Mouse (Mus musculus) kidney, adult 2 months (tissue): Measurements from ENCODE around the gene Ip6k2.

Experiments
- CTCF ChIP-seq: fragments of 200-500 bp; conservative IDR thresholded peaks from 2 replicates; pipeline ENCODE4 v1.5.1; 2011; ENCODE audit warnings: low read depth, mild to moderate bottlenecking, control low read depth, low read length, moderate library complexity, mixed read lengths; ENCODE audit not compliant: insufficient read depth, insufficient read length
- POLR2A ChIP-seq: fragments of 200-500 bp; IDR thresholded peaks from one replicate; pipeline ENCODE4 v1.6.1; 2011; ENCODE audit warnings: low read depth, low read length, control low read depth

DNA sequence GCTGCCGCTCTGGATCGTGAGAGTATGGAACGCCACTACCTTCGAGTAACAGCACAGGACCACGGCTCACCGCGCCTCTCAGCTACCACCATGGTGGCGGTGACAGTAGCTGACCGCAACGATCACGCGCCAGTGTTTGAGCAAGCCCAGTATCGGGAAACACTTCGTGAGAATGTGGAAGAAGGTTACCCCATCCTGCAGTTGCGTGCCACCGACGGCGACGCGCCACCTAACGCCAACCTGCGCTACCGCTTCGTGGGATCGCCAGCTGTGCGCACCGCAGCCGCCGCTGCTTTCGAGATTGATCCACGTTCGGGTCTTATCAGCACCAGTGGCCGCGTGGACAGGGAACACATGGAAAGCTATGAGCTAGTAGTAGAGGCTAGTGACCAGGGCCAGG, 43.9 kb downstream of the Ip6k2 start:
- TF ChIP-seq CTCF = no peak
- no peak for TF ChIP-seq POLR2A
